Mouse (Mus musculus) frontal cortex, postnatal 25 days (tissue): ENCODE results near the gene Rgn.

ENCODE experiments used
- DNase-seq, 2 experiments: peaks; one replicate each; pipeline ENCODE4 v3.0.0; 2022; ENCODE audit warnings: low spot score in 2 of 2

The Rgn gene

GRCm38 (mm10) chrX:20549532-20549931, at the start of gene Rgn:
TSS of gene Rgn (plus strand) at chrX:20549787.
- DNase-seq, result no peak

DNA sequence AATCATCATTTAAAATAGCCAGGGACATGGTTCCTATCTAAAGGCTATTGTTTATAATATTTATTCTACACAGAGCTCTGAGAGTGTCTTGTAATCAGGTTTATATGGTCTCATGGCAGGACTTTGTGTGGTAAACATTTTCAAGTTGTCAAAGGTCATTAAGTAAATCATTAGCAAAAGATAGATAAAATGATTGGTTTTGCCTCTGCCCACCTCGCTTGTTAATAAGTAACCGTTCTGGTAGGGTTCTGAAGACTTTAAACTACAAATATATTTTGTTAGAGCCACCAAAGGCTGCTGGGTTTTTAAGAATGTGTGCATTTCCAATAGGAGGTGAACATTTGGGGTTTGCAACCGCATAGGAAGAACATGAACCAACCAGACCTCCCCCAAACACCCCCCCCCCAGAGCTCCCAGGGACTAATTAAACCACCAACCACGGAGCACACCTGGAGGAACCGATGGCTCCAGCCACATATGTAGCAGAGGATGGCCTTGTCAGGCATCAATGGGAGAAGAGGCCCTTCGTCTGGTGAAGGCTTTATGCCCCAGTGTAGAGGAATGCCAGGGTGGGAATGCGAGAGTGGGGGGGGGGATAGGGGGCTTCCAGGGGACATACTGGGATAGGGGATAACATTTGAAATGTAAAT, 29.2 kb upstream of the Rgn start:
- DNase-seq, result no peak

DNA sequence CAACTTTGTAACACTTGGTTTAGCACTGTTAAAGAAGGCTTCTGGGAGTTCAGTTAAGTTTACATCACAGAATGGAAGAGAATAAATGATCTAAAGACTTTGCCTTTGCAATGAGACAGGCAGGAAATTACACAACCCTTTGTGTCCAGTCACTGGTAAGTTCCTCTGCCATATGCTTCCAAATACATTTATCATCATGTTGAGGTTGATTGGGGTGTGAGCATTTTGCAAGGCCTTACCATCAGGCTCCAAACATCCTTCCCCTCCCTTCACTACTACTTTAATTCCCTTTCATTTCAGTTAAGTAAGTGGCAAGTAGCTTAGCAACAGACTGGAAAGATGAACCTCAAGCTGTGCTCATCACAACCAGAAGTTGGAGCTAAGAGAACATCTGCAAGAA, 28.0 kb upstream of the Rgn start:
- no peak for DNase-seq

- no peak for DNase-seq
Observed at GRCm38 (mm10) chrX:20532621-20533020, 17.0 kb upstream of the Rgn start.

DNA sequence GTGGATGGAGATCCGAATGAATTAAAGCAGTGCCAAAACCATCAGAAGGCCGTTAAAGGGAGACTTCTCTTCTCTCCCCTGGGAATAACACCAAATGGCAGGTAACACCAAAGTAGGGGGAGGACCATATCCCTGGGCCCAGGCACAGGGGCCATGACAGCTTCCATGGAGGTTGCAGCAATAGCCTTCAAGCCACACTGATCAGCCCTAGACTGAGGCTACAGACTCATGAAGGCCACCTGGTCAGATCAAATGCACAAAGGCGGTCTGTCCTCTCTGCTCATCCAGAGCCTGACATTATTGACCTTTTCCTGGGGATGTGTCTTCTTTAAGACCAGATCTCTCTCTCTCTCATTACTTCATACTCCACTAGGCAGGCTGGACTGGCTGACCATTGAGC, 5.7 kb upstream of the Rgn start:
- DNase-seq, result no peak

GRCm38 (mm10) chrX:20547609-20548008, 2.0 kb upstream of the Rgn start:
- no peak for DNase-seq

DNA sequence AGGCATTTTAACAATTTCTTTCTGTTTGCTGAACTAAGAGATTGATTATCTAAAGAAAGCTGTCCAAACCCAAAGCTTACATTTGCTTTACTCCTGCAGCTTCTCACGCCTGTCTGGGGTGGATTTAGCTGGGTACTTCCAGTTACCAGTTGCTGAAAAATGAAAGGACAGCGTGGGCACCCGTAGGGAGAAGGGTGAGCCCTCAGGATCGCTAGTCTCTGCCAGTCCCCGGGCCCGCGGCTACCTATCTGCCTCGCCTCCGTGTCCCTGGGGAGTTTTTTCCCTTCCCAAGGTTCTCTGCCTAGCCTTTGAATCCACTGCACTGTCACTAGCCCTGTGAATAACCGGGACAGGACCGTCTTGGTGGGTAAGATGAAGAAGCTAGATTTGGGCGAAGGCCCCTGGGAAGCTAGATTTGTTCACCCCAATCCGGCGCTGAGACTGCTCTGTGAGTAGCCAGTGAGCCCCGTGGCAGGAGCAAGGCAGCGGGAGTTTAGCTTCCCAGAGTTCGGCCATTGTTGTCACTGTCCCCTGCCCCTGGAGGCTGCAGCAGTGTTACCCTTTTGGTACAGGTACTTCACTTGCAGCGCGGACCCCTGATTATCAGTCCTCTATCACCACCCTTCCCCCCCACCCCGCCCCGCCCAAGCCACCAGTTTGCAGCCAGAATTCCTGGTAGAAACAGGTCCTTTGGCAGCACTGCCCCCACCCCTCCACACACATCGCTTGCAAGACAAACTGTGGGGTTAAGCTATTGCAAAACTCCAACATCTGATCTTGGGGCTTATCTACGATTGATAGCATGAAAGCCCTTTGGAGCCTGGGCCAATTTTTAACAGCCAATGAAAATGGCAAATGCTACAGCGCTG, 1.3 kb upstream of the Rgn start:
- no peak for DNase-seq

DNA sequence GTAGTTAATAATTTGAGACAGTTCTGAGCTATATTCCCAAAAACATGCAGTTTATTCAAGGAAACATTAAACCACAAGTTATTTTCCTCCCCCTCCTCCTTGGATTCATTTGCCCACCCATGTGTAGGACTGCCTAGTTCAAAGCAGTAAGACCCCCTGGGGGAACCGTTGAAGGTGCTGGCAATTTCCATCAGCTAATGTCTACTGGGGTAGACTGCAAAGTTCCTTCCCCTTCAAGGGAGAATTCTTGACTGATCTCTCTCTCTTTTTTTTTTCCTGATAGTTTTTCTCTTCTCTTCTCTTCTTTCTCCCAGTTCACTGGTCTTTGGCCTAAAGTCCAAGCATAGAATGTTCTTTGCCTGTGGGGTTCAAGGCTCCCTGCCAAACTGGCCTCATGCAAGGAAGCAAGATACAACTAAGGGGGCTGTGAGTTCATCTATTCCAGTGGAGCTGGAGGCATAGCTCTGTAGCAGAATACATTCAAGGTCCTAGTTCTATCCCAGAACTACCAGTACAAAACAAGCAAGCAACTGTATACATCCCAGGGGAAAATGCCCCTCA, 627 bp upstream of the Rgn start:
- DNase-seq, result no peak

- no peak for DNase-seq
Observed at GRCm38 (mm10) chrX:20552199-20552598, 2.6 kb downstream of the Rgn start.

DNA sequence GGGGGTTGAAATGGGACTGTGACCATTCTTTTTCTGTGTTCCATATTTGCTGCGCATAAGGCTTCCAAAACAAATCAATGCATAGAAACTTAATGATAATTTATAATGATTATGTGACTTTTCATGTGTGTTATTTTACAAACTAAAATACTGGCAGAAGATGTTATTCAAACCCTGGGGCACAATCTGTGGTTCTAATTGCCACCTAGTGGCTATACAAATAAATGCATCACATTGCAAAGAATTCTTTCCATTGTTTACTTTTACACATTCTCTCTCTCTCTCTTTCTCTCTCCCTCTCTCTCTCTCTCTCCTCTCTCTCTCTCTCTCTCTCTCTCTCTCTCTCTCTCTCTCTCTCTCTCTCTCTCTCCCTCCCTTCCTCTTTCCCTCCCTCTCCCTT, 12.3 kb downstream of the Rgn start:
- no peak for DNase-seq

- no peak for DNase-seq
Observed at GRCm38 (mm10) chrX:20563941-20564340, 14.4 kb downstream of the Rgn start.

GRCm38 (mm10) chrX:20571024-20571423, 21.4 kb downstream of the Rgn start:
- no peak for DNase-seq

DNA sequence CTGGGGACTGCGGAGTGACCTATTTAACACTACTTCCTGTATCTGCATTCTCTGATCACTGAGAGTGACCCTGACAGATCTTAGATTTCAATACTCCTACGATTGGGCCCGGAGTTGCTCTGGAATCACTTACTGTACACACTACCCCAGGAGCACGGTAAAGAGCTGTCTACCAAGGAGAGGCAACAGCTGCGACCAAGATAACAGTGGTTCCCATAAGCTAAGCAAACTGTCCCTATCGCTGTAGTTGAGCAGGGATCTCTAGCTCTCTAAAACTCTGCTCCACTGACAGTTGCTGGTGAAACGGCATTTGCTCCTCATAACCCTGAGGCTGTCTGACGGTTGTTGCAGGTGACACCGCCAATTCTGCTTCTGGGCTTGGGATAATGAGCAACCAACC, 23.1 kb downstream of the Rgn start:
- DNase-seq, result no peak

DNA sequence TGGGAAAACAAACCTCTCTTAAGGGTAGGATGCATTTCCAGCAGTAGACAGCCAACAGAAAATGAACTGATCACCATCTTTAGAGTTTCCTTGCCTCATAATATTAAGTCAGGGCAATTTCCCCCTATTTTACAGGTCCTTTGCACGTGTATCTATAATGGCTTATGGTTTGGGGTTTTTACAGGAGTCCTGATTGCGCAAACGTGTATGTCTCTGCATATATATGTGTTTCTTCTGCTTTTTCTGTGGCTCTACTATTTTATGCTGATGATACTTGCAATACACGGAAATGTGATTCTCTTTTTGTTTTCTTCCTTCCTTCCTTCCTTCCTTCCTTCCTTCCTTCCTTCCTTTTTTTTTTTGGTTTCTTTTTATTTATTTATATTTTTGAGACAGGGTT, 24.3 kb downstream of the Rgn start:
- DNase-seq, result no peak

- no peak for DNase-seq
Observed at GRCm38 (mm10) chrX:20587968-20588367, 38.4 kb downstream of the Rgn start.

DNA sequence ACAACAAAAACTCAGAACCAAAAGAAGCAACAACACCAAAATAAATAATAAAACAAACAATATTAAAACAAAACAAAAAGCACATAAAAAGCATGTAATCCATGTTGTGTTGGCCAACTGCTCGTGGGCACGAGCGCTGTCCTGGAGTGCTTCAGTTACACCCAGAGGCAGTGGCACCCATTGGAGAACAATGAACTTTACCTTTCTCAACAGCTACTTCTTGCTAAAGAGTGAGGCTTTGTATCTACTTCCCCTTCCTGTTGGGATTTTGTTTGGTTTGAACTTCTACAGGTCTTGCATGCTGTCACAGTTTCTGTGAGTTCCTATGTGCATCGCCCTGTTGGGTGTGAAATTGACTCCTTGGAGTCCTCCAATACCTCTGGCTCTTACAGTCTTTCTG, 58.9 kb downstream of the Rgn start:
- DNase-seq, result no peak
